Mouse (Mus musculus) C2C12 (cell line): ENCODE measurements around the gene Erbb4. TPM values are rescaled to one million over a fixed set of nuclear protein-coding genes. Genes with fewer than 3 reads are reported as not detected.

Source experiments
- H3K27me3 ChIP-seq: one replicate; pipeline ENCODE4 v1.6.1; 2011; ENCODE audit not compliant: control insufficient read depth, insufficient read depth, insufficient read length
- H3K36me3 ChIP-seq: one replicate; pipeline ENCODE4 v1.6.1; 2011; ENCODE audit not compliant: control insufficient read depth, insufficient read depth
- H3K4me3 ChIP-seq: one replicate; pipeline ENCODE4 v1.5.1; 2011; ENCODE audit warnings: mild to moderate bottlenecking, control low read depth; ENCODE audit not compliant: poor library complexity, insufficient read depth, severe bottlenecking
- H3K79me2 ChIP-seq: one replicate; pipeline ENCODE4 v1.6.1; 2011; ENCODE audit not compliant: control insufficient read depth, insufficient read depth
- H3K79me3 ChIP-seq: one replicate; pipeline ENCODE4 v1.6.1; 2011; ENCODE audit warnings: low read depth, control low read depth
- H3ac ChIP-seq: one replicate; pipeline ENCODE3; 2011; ENCODE audit warnings: low read depth; ENCODE audit not compliant: control insufficient read depth, insufficient read length
- CEBPB ChIP-seq: IDR thresholded peaks from one replicate; pipeline ENCODE4 v1.6.1; 2011; ENCODE audit warnings: low read depth, mild to moderate bottlenecking, control low read depth, moderate library complexity
- CTCF ChIP-seq: IDR thresholded peaks from one replicate; pipeline ENCODE4 v1.5.1; 2011; ENCODE audit not compliant: control insufficient read depth, insufficient read depth, insufficient read length
- FOSL1 ChIP-seq: IDR thresholded peaks from one replicate; pipeline ENCODE4 v1.8.0; 2011; ENCODE audit warnings: mild to moderate bottlenecking, low read length; ENCODE audit not compliant: poor library complexity, insufficient read depth, severe bottlenecking
- MAX ChIP-seq: IDR thresholded peaks from one replicate; pipeline ENCODE4 v1.6.1; 2011; ENCODE audit warnings: mild to moderate bottlenecking, control low read depth
- MYOD1 ChIP-seq: IDR thresholded peaks from one replicate; pipeline ENCODE4 v1.6.1; 2011; ENCODE audit warnings: low read depth; ENCODE audit not compliant: control insufficient read depth, insufficient read length
- MYOG ChIP-seq: IDR thresholded peaks from one replicate; pipeline ENCODE4 v1.6.1; 2011; ENCODE audit not compliant: control insufficient read depth, insufficient read length; ENCODE audit errors: extremely low read depth
- USF1 ChIP-seq: IDR thresholded peaks from one replicate; pipeline ENCODE4 v1.6.1; 2011; ENCODE audit warnings: low read depth, mild to moderate bottlenecking, control low read depth, moderate library complexity
- polyA plus RNA-seq: library from polyadenylated mRNA; unstranded; fragments of >200 nt; fragmentation: generic; extraction: Trizol; gene quantifications from one replicate; pipeline ENCODE4 v1.2.1, GENCODE M21; 2012; ENCODE audit warnings: missing spikeins

The Erbb4 gene
- polyA plus RNA-seq, 1 experiment: not detected

- Histone ChIP-seq H3K27me3 (no peaks in the 10 kb centered on the region), H3K4me3 (no peak overlapping the region), H3K36me3 (no peaks in the 10 kb centered on the region), H3K79me2 (no peaks in the 10 kb centered on the region), H3ac (no peak overlapping the region), H3K79me3 (no peaks in the 10 kb centered on the region)
- TF ChIP-seq MYOD1: no peak
- TF ChIP-seq USF1: no peak
- TF ChIP-seq FOSL1: no peak
- no peak for TF ChIP-seq MAX
- no peak for TF ChIP-seq CEBPB
- TF ChIP-seq CTCF: no peak
- no peak for TF ChIP-seq MYOG
Measured at GRCm38 (mm10) chr1:68934804-68935203, 173.1 kb downstream of the Erbb4 start.

- Histone ChIP-seq H3K27me3 (no peaks in the 10 kb centered on the region), H3K79me3 (no peaks in the 10 kb centered on the region), H3K79me2 (no peaks in the 10 kb centered on the region), H3K4me3 (no peak overlapping the region), H3K36me3 (no peaks in the 10 kb centered on the region), H3ac (no peak overlapping the region)
- TF ChIP-seq MAX (no peak), CEBPB (no peak), MYOG (no peak), MYOD1 (no peak), FOSL1 (no peak), USF1 (no peak), CTCF (no peak)
Measured at GRCm38 (mm10) chr1:68933330-68934065, 174.4 kb downstream of the Erbb4 start.

GRCm38 (mm10) chr1:68917828-68918227 is 190.0 kb downstream of the Erbb4 start:
- Histone ChIP-seq H3K79me2 (no peaks in the 10 kb centered on the region), H3ac (no peak overlapping the region), H3K79me3 (no peaks in the 10 kb centered on the region), H3K27me3 (no peaks in the 10 kb centered on the region), H3K36me3 (no peaks in the 10 kb centered on the region), H3K4me3 (no peak overlapping the region)
- no peak for TF ChIP-seq MYOG
- no peak for TF ChIP-seq MAX
- no peak for TF ChIP-seq CTCF

GRCm38 (mm10) chr1:68892041-68892440 is 215.8 kb downstream of the Erbb4 start:
- TF ChIP-seq USF1: no peak
- TF ChIP-seq MYOD1: no peak
- no peak for TF ChIP-seq MAX
- no peak for TF ChIP-seq CTCF
- no peak for TF ChIP-seq FOSL1
- TF ChIP-seq MYOG: no peak
- TF ChIP-seq CEBPB: no peak
- Histone ChIP-seq H3K4me3 (no peak overlapping the region), H3K79me3 (no peaks in the 10 kb centered on the region), H3K36me3 (no peaks in the 10 kb centered on the region), H3ac (no peak overlapping the region), H3K79me2 (no peaks in the 10 kb centered on the region), H3K27me3 (no peaks in the 10 kb centered on the region)

GRCm38 (mm10) chr1:68886823-68887222 is 221.0 kb downstream of the Erbb4 start:
- Histone ChIP-seq H3K79me2 (no peaks in the 10 kb centered on the region), H3K36me3 (no peaks in the 10 kb centered on the region), H3K27me3 (no peaks in the 10 kb centered on the region), H3K79me3 (no peaks in the 10 kb centered on the region), H3K4me3 (no peak overlapping the region), H3ac (no peak overlapping the region)
- TF ChIP-seq MYOD1: no peak
- no peak for TF ChIP-seq USF1
- no peak for TF ChIP-seq CEBPB
- no peak for TF ChIP-seq FOSL1
- TF ChIP-seq MAX: no peak
- no peak for TF ChIP-seq MYOG
- no peak for TF ChIP-seq CTCF
